Comparison of ENCODE assay signal across 14 mouse cellular contexts in genomic region chr6:146392188-146392587, GRCm38 (mm10).
A peak's percentile ranks its signal among the peaks of the same experiment; 100 is the strongest.
DNase-seq lines count a peak whose midpoint lies in the region; ATAC-seq and TF ChIP-seq lines count a peak whose summit lies in the region.
"Had no signal": no experiment of that assay in that cellular context is flagged by ENCODE, and none has a peak within 500 bp of the region (broad histone marks: within the 10 kb centered on the region; RNA-seq: fewer than 3 reads in every experiment).

No protein-coding gene starts in this region.

- no peak for ATAC-seq in intestine, postnatal 0 days
- no peak for ATAC-seq in intestine, embryonic 16.5 days
- no peak for ATAC-seq in midbrain, postnatal 0 days (ENCODE audit: low FRiP score)
- ATAC-seq in midbrain, embryonic 11.5 days (ENCODE audit: low FRiP score): no peak
- ATAC-seq: forebrain, embryonic 14.5 days had no signal

- no peak overlapping the region for H3K27ac ChIP-seq in intestine, postnatal 0 days (ENCODE audit: low read depth, low read length)
- H3K27ac ChIP-seq in intestine, embryonic 16.5 days (ENCODE audit: low read length): no peak overlapping the region
- no peak overlapping the region for H3K27ac ChIP-seq in midbrain, postnatal 0 days (ENCODE audit: low read depth, low read length)
- H3K27ac ChIP-seq in midbrain, embryonic 11.5 days (ENCODE audit: low read depth, low read length): no peak overlapping the region
- H3K27ac ChIP-seq in MEL (ENCODE audit: control insufficient read depth, low read depth, low read length): no peak overlapping the region
- H3K27ac ChIP-seq in small intestine, adult 2 months (ENCODE audit: insufficient read depth, low read depth, low read length): no peak overlapping the region
- H3K27ac ChIP-seq: embryonic facial prominence, embryonic 13.5 days; heart, embryonic 13.5 days; hindbrain, embryonic 14.5 days had no signal

- H3K9me3 ChIP-seq in intestine, postnatal 0 days (ENCODE audit: control insufficient read depth): no peaks in the 10 kb centered on the region
- no peaks in the 10 kb centered on the region; the same call in 1 of the 2 replicates for H3K9me3 ChIP-seq in intestine, embryonic 16.5 days (ENCODE audit: control insufficient read depth, low read length)
- H3K9me3 ChIP-seq in midbrain, postnatal 0 days (ENCODE audit: low read length): no peaks in the 10 kb centered on the region
- 0 out of 2 replicates have a peak, but pooled peaks cover 2% of the 10 kb centered on the region for H3K9me3 ChIP-seq in midbrain, embryonic 11.5 days (ENCODE audit: control insufficient read depth, low read length)
- no peaks in the 10 kb centered on the region for H3K9me3 ChIP-seq in MEL (replicated peaks; ENCODE audit: insufficient read depth, low read length)
- H3K9me3 ChIP-seq: embryonic facial prominence, embryonic 13.5 days had no signal

- no peak overlapping the region for H3K4me3 ChIP-seq in intestine, postnatal 0 days (ENCODE audit: low read depth, low read length)
- no peak overlapping the region for H3K4me3 ChIP-seq in intestine, embryonic 16.5 days (ENCODE audit: low read length)
- H3K4me3 ChIP-seq in midbrain, postnatal 0 days (ENCODE audit: low read depth, low read length): no peak overlapping the region
- H3K4me3 ChIP-seq in midbrain, embryonic 11.5 days (ENCODE audit: low read depth, low read length): no peak overlapping the region
- H3K4me3 ChIP-seq in MEL (ENCODE audit: control insufficient read depth in 1 of 2, insufficient read depth in 1 of 2, low read depth in 2 of 2, low read length in 2 of 2): no peak overlapping the region
- no peak overlapping the region for H3K4me3 ChIP-seq in small intestine, adult 2 months (ENCODE audit: low read depth, low read length)
- H3K4me3 ChIP-seq: embryonic facial prominence, embryonic 13.5 days; heart, embryonic 13.5 days had no signal

- no peaks in the 10 kb centered on the region for H3K79me2 ChIP-seq in MEL (ENCODE audit: control insufficient read depth, insufficient read depth, low read length, poor library complexity)

- WGBS in intestine, postnatal 0 days: 78% methylated on average over 2 of the region's 2 CpGs
- 89% methylated on average over 2 of the region's 2 CpGs for WGBS in intestine, embryonic 16.5 days
- 85% methylated on average over 2 of the region's 2 CpGs for WGBS in midbrain, postnatal 0 days
- WGBS in midbrain, embryonic 11.5 days: 79% methylated on average over 2 of the region's 2 CpGs
- WGBS in small intestine, adult 2 months: 74% methylated on average over 2 of the region's 2 CpGs

- peak; percentile 43 for TF ChIP-seq CTCF in intestine, postnatal 0 days (IDR thresholded peaks at IDR 0.05; ENCODE audit: low read depth)
- peak; percentile 41 for TF ChIP-seq CTCF in midbrain, postnatal 0 days (IDR thresholded peaks at IDR 0.05)
- TF ChIP-seq CTCF in MEL (IDR thresholded peaks at IDR 0.05 in 2 of 3, conservative IDR thresholded peaks at IDR 0.05 in 1 of 3; ENCODE audit: control insufficient read depth in 1 of 3, insufficient read depth in 1 of 3, low read depth in 2 of 3, low read length in 3 of 3, poor library complexity in 1 of 3, severe bottlenecking in 1 of 3): peak; percentile 23 to 62 (median 42); a peak in 5 of 6 replicates
- peak; percentile 27; the same call in 1 of the 2 replicates for TF ChIP-seq CTCF in small intestine, adult 2 months (IDR thresholded peaks at IDR 0.05; ENCODE audit: extremely low read depth, insufficient read length, insufficient replicate concordance, low read depth, low read length)

- no peak for TF ChIP-seq POLR2A in MEL (IDR thresholded peaks at IDR 0.05; ENCODE audit: control insufficient read depth in 1 of 2, insufficient read depth in 1 of 2, low read depth in 1 of 2, low read length in 2 of 2, poor library complexity in 1 of 2)
- no peak for TF ChIP-seq POLR2A in small intestine, adult 2 months (IDR thresholded peaks at IDR 0.05; ENCODE audit: low read depth, low read length)

- H3K9ac ChIP-seq in intestine, postnatal 0 days (ENCODE audit: low read depth, low read length): no peak overlapping the region
- H3K9ac ChIP-seq in intestine, embryonic 16.5 days (ENCODE audit: low read depth, low read length): no peak overlapping the region
- no peak overlapping the region for H3K9ac ChIP-seq in midbrain, postnatal 0 days (replicated peaks; ENCODE audit: low read length, poor library complexity, severe bottlenecking)
- H3K9ac ChIP-seq in midbrain, embryonic 11.5 days (ENCODE audit: low read length): no peak overlapping the region
- H3K9ac ChIP-seq in MEL (ENCODE audit: control insufficient read depth, low read depth, low read length, poor library complexity, severe bottlenecking): no peak overlapping the region
- H3K9ac ChIP-seq: embryonic facial prominence, embryonic 13.5 days; heart, embryonic 13.5 days; hindbrain, embryonic 14.5 days had no signal

- H3K4me1 ChIP-seq in intestine, postnatal 0 days (replicated peaks; ENCODE audit: control insufficient read depth, insufficient read depth, low read length): no peaks in the 10 kb centered on the region
- peaks cover 2% of the 10 kb centered on the region; the same call in 1 of the 2 replicates for H3K4me1 ChIP-seq in intestine, embryonic 16.5 days (ENCODE audit: control insufficient read depth, insufficient read depth, low read length)
- H3K4me1 ChIP-seq in midbrain, postnatal 0 days (ENCODE audit: insufficient read depth, low read length): peaks cover 6% of the 10 kb centered on the region
- 0 out of 2 replicates have a peak, but pooled peaks cover under 1% of the 10 kb centered on the region for H3K4me1 ChIP-seq in midbrain, embryonic 11.5 days (ENCODE audit: control insufficient read depth, insufficient read depth, low read length)
- no peaks in the 10 kb centered on the region; a peak in 1 of 4 replicates for H3K4me1 ChIP-seq in MEL (ENCODE audit: control insufficient read depth in 1 of 2, insufficient read depth in 2 of 2, low read length in 2 of 2)
- no peaks in the 10 kb centered on the region; the same call in 1 of the 2 replicates for H3K4me1 ChIP-seq in small intestine, adult 2 months (ENCODE audit: control insufficient read depth, insufficient read depth, insufficient read length, low read length)

- DNase-seq in midbrain, postnatal 0 days (ENCODE audit: low spot score): no peak
- DNase-seq in midbrain, embryonic 11.5 days (ENCODE audit: low spot score, missing footprints): no peak
- DNase-seq in MEL (ENCODE audit: low read depth, low spot score): peak; percentile 36
- no peak for DNase-seq in adrenal gland, adult 2 months
- DNase-seq in adipocyte (ENCODE audit: low spot score): no peak
- DNase-seq: cerebellum, postnatal 36 days; layer of hippocampus, postnatal 36 days had no signal

- no peaks in the 10 kb centered on the region for H3K27me3 ChIP-seq in intestine, postnatal 0 days (replicated peaks; ENCODE audit: control insufficient read depth, insufficient read depth, low read length)
- no peaks in the 10 kb centered on the region for H3K27me3 ChIP-seq in intestine, embryonic 16.5 days (replicated peaks; ENCODE audit: control insufficient read depth, insufficient read depth, low read length)
- no peaks in the 10 kb centered on the region for H3K27me3 ChIP-seq in midbrain, postnatal 0 days (ENCODE audit: insufficient read depth, low read length)
- no peaks in the 10 kb centered on the region for H3K27me3 ChIP-seq in midbrain, embryonic 11.5 days (ENCODE audit: control insufficient read depth, insufficient read depth, low read length)
- H3K27me3 ChIP-seq in MEL (ENCODE audit: control insufficient read depth in 1 of 2, insufficient read depth in 2 of 2, low read length in 2 of 2): no peaks in the 10 kb centered on the region
- no peaks in the 10 kb centered on the region for H3K27me3 ChIP-seq in small intestine, adult 2 months (ENCODE audit: control insufficient read depth, insufficient read depth, low read length)
- H3K27me3 ChIP-seq: embryonic facial prominence, embryonic 13.5 days; heart, embryonic 13.5 days had no signal

- H3K4me2 ChIP-seq in intestine, postnatal 0 days (replicated peaks; ENCODE audit: low read depth): no peak overlapping the region
- no peak overlapping the region for H3K4me2 ChIP-seq in intestine, embryonic 16.5 days (ENCODE audit: low read depth, low read length)
- no peak overlapping the region for H3K4me2 ChIP-seq in midbrain, postnatal 0 days (ENCODE audit: low read depth, low read length, poor library complexity, severe bottlenecking)
- no peak overlapping the region for H3K4me2 ChIP-seq in midbrain, embryonic 11.5 days
- H3K4me2 ChIP-seq: embryonic facial prominence, embryonic 13.5 days; heart, embryonic 13.5 days; hindbrain, embryonic 14.5 days had no signal

- TF ChIP-seq RAD21 in MEL (IDR thresholded peaks at IDR 0.05; ENCODE audit: low read depth, low read length): no peak

- H3K36me3 ChIP-seq in intestine, postnatal 0 days (ENCODE audit: control insufficient read depth, insufficient read depth): no peaks in the 10 kb centered on the region; the same call in 1 of the 2 replicates
- H3K36me3 ChIP-seq in intestine, embryonic 16.5 days (ENCODE audit: control insufficient read depth, insufficient read depth, low read length): no peaks in the 10 kb centered on the region
- H3K36me3 ChIP-seq in midbrain, postnatal 0 days (ENCODE audit: insufficient read depth, low read length): no peaks in the 10 kb centered on the region
- H3K36me3 ChIP-seq in midbrain, embryonic 11.5 days (ENCODE audit: control insufficient read depth, insufficient read depth, low read length): no peaks in the 10 kb centered on the region
- no peaks in the 10 kb centered on the region for H3K36me3 ChIP-seq in MEL (ENCODE audit: control insufficient read depth in 1 of 2, insufficient read depth in 2 of 2, low read length in 2 of 2)
- 0 out of 2 replicates have a peak, but pooled peaks cover 2% of the 10 kb centered on the region for H3K36me3 ChIP-seq in small intestine, adult 2 months (ENCODE audit: control insufficient read depth, insufficient read depth, low read length)
- H3K36me3 ChIP-seq: embryonic facial prominence, embryonic 13.5 days had no signal

- no peak for TF ChIP-seq EP300 in MEL (IDR thresholded peaks at IDR 0.05; ENCODE audit: low read depth in 1 of 2, low read length in 2 of 2)

TF ChIP-seq in MEL, 35 proteins besides CTCF, POLR2A, EP300 and RAD21:
- TF ChIP-seq MAFK (IDR thresholded peaks at IDR 0.05; ENCODE audit: borderline replicate concordance, low read depth, low read length) (no peak), BHLHE40 (IDR thresholded peaks at IDR 0.05; ENCODE audit: borderline replicate concordance, low read depth, low read length) (no peak)
